Mouse (Mus musculus) spleen, adult 2 months (tissue): ENCODE measurements around the gene Erich2. TPM values are rescaled to one million over a fixed set of nuclear protein-coding genes. Genes with fewer than 3 reads are reported as not detected.
"Not testable (repeated sequence)": the region's sequence is repeated elsewhere in the genome, so short reads cannot be mapped to it uniquely, and the experiment has no call there.

Source experiments
- DNase-seq, 2 experiments: peaks; one replicate each; pipeline versions ENCODE4 v3.0.0 to v3.0.0-alpha.2; 2012 to 2021; ENCODE audit warnings: low spot score in 2 of 2, low read depth in 1 of 2
- H3K27ac ChIP-seq: fragments of 200-500 bp; 2 replicates; pipeline ENCODE4 v1.5.1; 2012; ENCODE audit warnings: low read length, inconsistent platforms; ENCODE audit not compliant: insufficient read depth
- H3K27me3 ChIP-seq: fragments of 200-500 bp; 2 replicates; pipeline ENCODE4 v1.6.1; 2012; ENCODE audit warnings: mild to moderate bottlenecking, moderate library complexity, low read length, inconsistent platforms; ENCODE audit not compliant: control insufficient read depth, insufficient read depth
- H3K36me3 ChIP-seq: fragments of 200-500 bp; 2 replicates; pipeline ENCODE4 v1.6.1; 2012; ENCODE audit warnings: mild to moderate bottlenecking, low read length, inconsistent platforms; ENCODE audit not compliant: control insufficient read depth, insufficient read depth
- H3K4me1 ChIP-seq: fragments of 200-500 bp; 2 replicates; pipeline ENCODE4 v1.6.1; 2011; ENCODE audit warnings: inconsistent platforms; ENCODE audit not compliant: control insufficient read depth, insufficient read depth, insufficient read length
- H3K4me3 ChIP-seq: fragments of 200-500 bp; 2 replicates; pipeline ENCODE4 v1.5.1; 2011; ENCODE audit warnings: mild to moderate bottlenecking, inconsistent platforms; ENCODE audit not compliant: insufficient read depth, insufficient read length; ENCODE audit errors: extremely low read depth
- CTCF ChIP-seq: fragments of 200-500 bp; IDR thresholded peaks from 2 replicates; pipeline ENCODE4 v1.5.1; 2011; ENCODE audit warnings: mild to moderate bottlenecking, inconsistent platforms; ENCODE audit not compliant: insufficient read depth, insufficient read length, insufficient replicate concordance; ENCODE audit errors: extremely low read depth
- POLR2A ChIP-seq: fragments of 200-500 bp; IDR thresholded peaks from 2 replicates; pipeline ENCODE4 v1.6.1; 2011; ENCODE audit warnings: low read depth, low read length, inconsistent platforms
- WGBS: fragments of 180-500 bp; shearing (Covaris S2); methylation state at CpG from one replicate; pipeline ENCODE4 v1.1.7; 2018; 5-methylcytosine and 5-hydroxymethylcytosine counted together
- polyA plus RNA-seq: library from polyadenylated mRNA; depleted of rRNA; stranded (reverse); fragments of >200 nt; gene quantifications from 2 replicates; pipeline ENCODE4 v1.2.3, GENCODE M21; 2012

The Erich2 gene
- polyA plus RNA-seq, 1 experiment, result 0.13 TPM

DNA sequence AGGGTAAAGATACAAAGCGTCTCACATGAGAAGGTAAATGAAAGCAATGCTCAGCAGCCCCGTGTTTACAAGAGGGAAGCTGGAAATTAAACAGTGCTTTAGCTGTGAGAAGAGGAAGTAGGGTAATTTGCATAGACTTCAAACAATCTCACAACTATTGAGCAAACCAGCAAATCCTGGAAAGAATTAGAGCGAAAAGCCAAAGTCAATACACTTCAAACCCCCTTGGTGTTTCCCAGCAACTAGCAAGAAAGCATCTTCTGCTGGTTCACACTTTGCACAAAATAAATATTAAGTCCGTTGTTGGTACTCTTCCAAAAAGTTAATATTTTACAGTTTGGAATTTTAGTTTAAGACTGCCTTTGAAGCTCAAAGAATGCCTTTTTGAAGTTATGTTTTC, 2.7 kb upstream of the Erich2 start:
- DNase-seq, result peak in 1 of 2 experiments; percentile 7
- Histone ChIP-seq H3K4me3 (no peak overlapping the region), H3K4me1 (peaks cover 7% of the 10 kb centered on the region), H3K27ac (no peak overlapping the region), H3K27me3 (peaks cover 8% of the 10 kb centered on the region), H3K36me3 (no peaks in the 10 kb centered on the region)
- WGBS, result 11% methylated on average over 4 of the region's 4 CpGs
- TF ChIP-seq POLR2A, result no peak
- TF ChIP-seq CTCF, result no peak

DNA sequence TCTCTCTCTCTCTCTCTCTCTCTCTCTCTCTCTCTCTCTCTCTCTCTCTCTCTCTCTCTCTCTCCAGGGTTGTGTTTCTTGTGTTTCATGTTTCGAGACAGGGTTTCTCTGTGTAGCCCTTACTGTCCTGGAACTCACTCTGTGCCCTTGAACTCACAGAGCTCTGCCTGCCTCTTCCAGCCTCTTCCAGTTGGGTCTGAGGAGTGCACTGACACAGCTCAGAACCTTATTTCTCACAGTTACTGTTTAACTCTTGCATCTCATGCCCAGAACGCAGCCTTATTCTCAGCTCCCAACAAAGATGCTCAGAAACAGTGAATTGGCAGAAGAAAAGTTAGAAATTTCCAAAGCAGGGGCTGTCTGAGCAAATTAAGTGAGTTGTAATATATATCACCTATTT, 2.2 kb upstream of the Erich2 start:
- TF ChIP-seq CTCF, result no peak
- no peak for TF ChIP-seq POLR2A
- peaks cover 8% of the 10 kb centered on the region for H3K27me3 ChIP-seq
- no peak overlapping the region for H3K27ac ChIP-seq
- WGBS, result 58% methylated on average over 2 of the region's 2 CpGs
- DNase-seq, result no peak
- no peaks in the 10 kb centered on the region for H3K36me3 ChIP-seq
- peaks cover 7% of the 10 kb centered on the region for H3K4me1 ChIP-seq
- no peak overlapping the region for H3K4me3 ChIP-seq

DNA sequence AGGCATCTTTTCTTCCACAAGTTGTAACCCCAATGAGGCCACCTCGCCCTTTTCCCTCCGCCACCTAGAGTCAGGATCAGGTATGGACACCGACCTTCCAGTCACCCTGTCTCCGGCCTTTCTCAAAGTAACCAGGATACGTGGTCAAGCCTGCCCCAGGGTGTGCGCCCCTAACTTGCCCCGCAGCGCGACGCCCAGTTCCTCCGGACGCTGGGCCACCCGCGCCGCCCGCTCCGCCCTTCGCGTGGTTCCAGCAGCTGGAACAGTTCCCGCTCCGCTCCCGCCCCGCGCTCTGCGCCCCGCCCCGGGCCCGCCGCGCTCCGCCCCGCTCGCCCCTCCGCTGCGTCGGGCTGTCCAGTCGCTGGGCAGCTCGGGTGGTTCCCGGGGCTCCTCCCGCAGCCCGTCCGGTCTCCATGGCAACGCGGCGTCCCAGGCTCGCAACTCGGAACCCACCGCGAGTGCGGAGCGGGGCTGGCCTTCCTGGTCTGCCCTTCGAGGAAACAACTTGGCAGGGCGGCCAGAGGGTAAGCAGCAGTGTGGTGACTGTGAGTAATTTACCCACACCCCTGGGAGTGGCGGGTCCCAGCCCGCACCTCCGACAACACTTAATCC, 508 bp downstream of the Erich2 start:
- Histone ChIP-seq H3K27me3 (peaks cover 8% of the 10 kb centered on the region), H3K36me3 (no peaks in the 10 kb centered on the region), H3K27ac (no peak overlapping the region), H3K4me3 (peak overlapping the region; percentile 24), H3K4me1 (peaks cover 7% of the 10 kb centered on the region)
- DNase-seq, result peak in 1 of 2 experiments; percentile 16
- WGBS, result 2% methylated on average over 51 of the region's 56 CpGs
- TF ChIP-seq CTCF (peak; percentile 11; the same call in 1 of the 2 replicates), POLR2A (no peak)

DNA sequence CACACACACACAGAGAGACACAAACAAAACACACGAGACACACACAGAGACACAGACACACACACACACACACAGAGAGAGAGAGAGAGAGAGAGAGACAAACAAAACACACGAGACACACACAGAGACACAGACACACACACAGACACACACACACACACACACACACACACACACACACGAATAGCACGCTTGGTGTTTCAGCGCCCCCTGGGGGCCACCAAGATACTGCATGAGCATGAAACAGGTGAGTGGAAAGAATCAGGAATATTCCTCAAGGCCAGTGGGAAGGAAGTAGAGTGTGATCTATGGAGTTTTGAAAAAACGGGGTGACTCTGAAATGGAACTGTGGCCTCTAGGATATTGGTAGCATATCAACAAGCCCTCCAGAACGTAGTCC, 29.7 kb downstream of the Erich2 start:
- not testable (repeated sequence) for H3K27ac ChIP-seq, H3K27me3 ChIP-seq, H3K4me3 ChIP-seq, H3K36me3 ChIP-seq, H3K4me1 ChIP-seq
- peak; percentile 50; the same call in 1 of the 2 replicates for TF ChIP-seq CTCF
- 42% methylated on average over 7 of the region's 7 CpGs for WGBS
- peak in 1 of 2 experiments; percentile 40 for DNase-seq

DNA sequence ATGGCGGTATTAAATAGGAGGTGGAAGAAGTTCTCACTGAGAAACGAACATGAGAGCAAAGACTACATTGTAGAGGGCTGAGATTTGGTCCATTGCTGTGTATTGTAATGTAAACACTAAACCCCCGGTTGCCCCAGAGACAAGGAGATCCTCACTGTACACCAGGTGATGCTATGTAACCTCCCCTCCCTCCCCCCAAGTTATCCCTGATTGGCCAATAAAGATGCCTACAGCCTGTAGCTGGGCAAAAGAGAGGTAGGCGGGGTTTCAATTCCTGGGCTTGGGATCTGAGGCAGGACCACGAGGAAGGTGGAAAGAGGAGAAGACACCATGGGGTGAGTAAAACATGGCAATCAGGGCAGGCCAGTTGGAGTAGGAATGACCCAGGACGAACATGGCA, 42.1 kb downstream of the Erich2 start:
- no peak for TF ChIP-seq POLR2A
- no peak for TF ChIP-seq CTCF
- WGBS, result 72% methylated on average over 6 of the region's 6 CpGs
- H3K4me1 ChIP-seq, result peaks cover 11% of the 10 kb centered on the region
- no peaks in the 10 kb centered on the region for H3K36me3 ChIP-seq
- DNase-seq, result no peak
- H3K4me3 ChIP-seq, result no peak overlapping the region
- no peaks in the 10 kb centered on the region for H3K27me3 ChIP-seq
- no peak overlapping the region for H3K27ac ChIP-seq

DNA sequence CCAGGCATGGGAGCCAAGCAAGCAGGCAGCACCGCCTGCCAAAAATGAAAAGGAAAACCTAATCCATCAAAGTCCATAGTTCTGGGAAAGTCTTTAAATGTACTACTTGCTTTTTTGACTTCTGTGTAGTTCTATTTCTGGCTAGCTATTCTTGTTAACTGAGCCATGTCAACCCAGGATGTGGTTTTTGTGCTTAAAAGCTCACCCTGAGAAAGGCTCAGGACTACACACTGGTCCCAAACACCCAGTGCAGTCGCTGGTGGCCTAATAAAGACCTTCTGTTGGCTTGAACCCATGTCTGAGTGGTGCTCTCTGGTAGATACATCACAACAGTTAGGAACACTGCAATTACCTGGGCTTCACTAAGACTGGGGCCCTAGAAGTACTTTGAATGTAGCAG, 42.8 kb downstream of the Erich2 start:
- H3K36me3 ChIP-seq, result no peaks in the 10 kb centered on the region
- no peak overlapping the region for H3K4me3 ChIP-seq
- 28% methylated on average over 2 of the region's 2 CpGs for WGBS
- DNase-seq, result no peak
- H3K27ac ChIP-seq, result peak overlapping the region; percentile 44
- no peaks in the 10 kb centered on the region for H3K27me3 ChIP-seq
- no peak for TF ChIP-seq POLR2A
- no peak for TF ChIP-seq CTCF
- H3K4me1 ChIP-seq, result peaks cover 11% of the 10 kb centered on the region

DNA sequence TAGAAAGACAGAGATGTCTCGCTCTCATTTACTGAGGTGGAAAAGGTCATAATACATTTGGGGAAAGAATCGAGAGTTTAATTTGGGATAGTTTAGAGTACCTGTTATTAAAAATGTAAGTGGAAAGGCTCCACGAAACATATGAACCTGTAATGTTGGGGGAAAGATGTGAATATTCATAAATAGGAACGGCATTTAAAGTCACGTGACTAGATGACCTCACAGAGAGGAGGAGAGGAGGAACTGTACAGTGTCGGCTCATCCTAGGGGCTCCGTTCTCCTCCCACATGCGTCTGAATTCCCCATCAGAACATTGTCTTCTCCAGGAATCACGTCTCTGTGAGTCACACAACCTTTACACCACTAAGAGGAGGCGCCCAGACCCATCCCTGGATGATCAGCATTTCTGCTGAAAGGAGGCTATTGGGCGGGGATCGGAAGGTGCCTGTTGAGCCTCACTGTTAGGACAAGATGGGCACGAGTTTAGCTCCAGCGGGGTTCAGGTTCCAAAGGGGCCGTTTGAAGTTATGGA, 43.5 kb downstream of the Erich2 start:
- Histone ChIP-seq H3K4me1 (peaks cover 11% of the 10 kb centered on the region), H3K27ac (no peak overlapping the region), H3K4me3 (no peak overlapping the region), H3K27me3 (no peaks in the 10 kb centered on the region), H3K36me3 (no peaks in the 10 kb centered on the region)
- WGBS, result 85% methylated on average over 15 of the region's 15 CpGs
- TF ChIP-seq CTCF, result no peak
- no peak for TF ChIP-seq POLR2A
- no peak for DNase-seq
